Mouse (Mus musculus) erythroblast, embryonic 14.5 days (primary cell): ENCODE data around the gene Rae1. TPM values are rescaled to one million over a fixed set of nuclear protein-coding genes. Genes with fewer than 3 reads are reported as not detected.

ENCODE experiments used
- H3K27me3 ChIP-seq: 2 replicates; pipeline ENCODE4 v1.6.1; 2012; ENCODE audit warnings: inconsistent platforms; ENCODE audit not compliant: control insufficient read depth
- H3K36me3 ChIP-seq: 2 replicates; pipeline ENCODE4 v1.6.1; 2012; ENCODE audit warnings: mild to moderate bottlenecking, inconsistent platforms; ENCODE audit not compliant: control insufficient read depth
- H3K4me1 ChIP-seq: 2 replicates; pipeline ENCODE4 v1.6.1; 2012; ENCODE audit warnings: inconsistent platforms; ENCODE audit not compliant: control insufficient read depth
- H3K4me3 ChIP-seq: replicated peaks from 2 replicates; pipeline ENCODE3; 2012; ENCODE audit warnings: moderate library complexity, mild to moderate bottlenecking, inconsistent platforms
- H3K9me3 ChIP-seq: 2 replicates; pipeline ENCODE4 v1.6.1; 2012; ENCODE audit warnings: low read length, inconsistent platforms, mixed read lengths; ENCODE audit not compliant: control insufficient read depth
- GATA1 ChIP-seq: IDR thresholded peaks from 2 replicates; pipeline ENCODE4 v1.6.1; 2012; ENCODE audit warnings: low read length, inconsistent platforms, mixed read lengths
- TAL1 ChIP-seq: IDR thresholded peaks from 3 replicates; pipeline ENCODE4 v1.6.1; 2012; ENCODE audit warnings: low read length, inconsistent platforms, mixed read lengths
- polyA plus RNA-seq: library from polyadenylated mRNA; stranded (reverse); fragments of >175 nt; gene quantifications from 2 replicates; pipeline ENCODE4 v1.2.3, GENCODE M21; 2012

Rae1 gene
- polyA plus RNA-seq, result 3.4 and 3.7 TPM in 2 replicates

GRCm38 (mm10) chr2:172999630-173000284 lies at the start of gene Rae1:
TSS of gene Rae1 (plus strand) at chr2:173000117.
- peaks cover 38% of the 10 kb centered on the region for H3K36me3 ChIP-seq
- no peaks in the 10 kb centered on the region for H3K27me3 ChIP-seq
- no peak for TF ChIP-seq TAL1
- peaks cover 42% of the 10 kb centered on the region for H3K4me1 ChIP-seq
- peak within 1 kb of the TSS; percentile 88 for H3K4me3 ChIP-seq
- no peaks in the 10 kb centered on the region for H3K9me3 ChIP-seq

GRCm38 (mm10) chr2:172950119-172950676 lies 49.7 kb upstream of the Rae1 start:
- Histone ChIP-seq H3K9me3 (no peaks in the 10 kb centered on the region), H3K4me1 (no peaks in the 10 kb centered on the region), H3K27me3 (peaks cover 3% of the 10 kb centered on the region; the same call in 1 of the 2 replicates), H3K36me3 (no peaks in the 10 kb centered on the region), H3K4me3 (no peak overlapping the region)
- no peak for TF ChIP-seq TAL1
- no peak for TF ChIP-seq GATA1

- H3K36me3 ChIP-seq, result no peaks in the 10 kb centered on the region
- no peaks in the 10 kb centered on the region for H3K9me3 ChIP-seq
- no peak for TF ChIP-seq TAL1
- TF ChIP-seq GATA1, result no peak
- no peaks in the 10 kb centered on the region for H3K4me1 ChIP-seq
- no peak overlapping the region for H3K4me3 ChIP-seq
- peaks cover 3% of the 10 kb centered on the region; the same call in 1 of the 2 replicates for H3K27me3 ChIP-seq
Observed at GRCm38 (mm10) chr2:172950722-172951121, 49.2 kb upstream of the Rae1 start.

- H3K36me3 ChIP-seq, result no peaks in the 10 kb centered on the region
- no peaks in the 10 kb centered on the region for H3K9me3 ChIP-seq
- H3K27me3 ChIP-seq, result peaks cover 3% of the 10 kb centered on the region; the same call in 1 of the 2 replicates
- H3K4me1 ChIP-seq, result no peaks in the 10 kb centered on the region
- H3K4me3 ChIP-seq, result no peak overlapping the region
- no peak for TF ChIP-seq GATA1
- no peak for TF ChIP-seq TAL1
Observed at GRCm38 (mm10) chr2:172951976-172952375, 47.9 kb upstream of the Rae1 start.

GRCm38 (mm10) chr2:172958579-172958978 lies 41.3 kb upstream of the Rae1 start:
- TF ChIP-seq TAL1 (no peak), GATA1 (no peak)
- peaks cover 9% of the 10 kb centered on the region; the same call in 1 of the 2 replicates for H3K9me3 ChIP-seq

GRCm38 (mm10) chr2:172959006-172959768 lies 40.7 kb upstream of the Rae1 start:
- TF ChIP-seq TAL1 (no peak), GATA1 (no peak)
- no peaks in the 10 kb centered on the region for H3K27me3 ChIP-seq

More at GRCm38 (mm10) chr2:172958579-172958978, 41.3 kb upstream of the Rae1 start:
- Histone ChIP-seq H3K36me3 (no peaks in the 10 kb centered on the region), H3K4me1 (no peaks in the 10 kb centered on the region), H3K27me3 (no peaks in the 10 kb centered on the region), H3K4me3 (no peak overlapping the region)

GRCm38 (mm10) chr2:172960350-172960749 lies 39.6 kb upstream of the Rae1 start:
- H3K36me3 ChIP-seq, result no peaks in the 10 kb centered on the region
- H3K4me3 ChIP-seq, result no peak overlapping the region
- no peaks in the 10 kb centered on the region for H3K27me3 ChIP-seq
- no peaks in the 10 kb centered on the region for H3K4me1 ChIP-seq
- peaks cover 9% of the 10 kb centered on the region; the same call in 1 of the 2 replicates for H3K9me3 ChIP-seq
- no peak for TF ChIP-seq GATA1
- TF ChIP-seq TAL1, result no peak

More at GRCm38 (mm10) chr2:172959006-172959768, 40.7 kb upstream of the Rae1 start:
- Histone ChIP-seq H3K9me3 (peaks cover 9% of the 10 kb centered on the region; the same call in 1 of the 2 replicates), H3K36me3 (no peaks in the 10 kb centered on the region), H3K4me3 (no peak overlapping the region), H3K4me1 (no peaks in the 10 kb centered on the region)

- Histone ChIP-seq H3K4me3 (no peak overlapping the region), H3K4me1 (no peaks in the 10 kb centered on the region), H3K27me3 (no peaks in the 10 kb centered on the region), H3K9me3 (peaks cover 9% of the 10 kb centered on the region; the same call in 1 of the 2 replicates), H3K36me3 (no peaks in the 10 kb centered on the region)
- TF ChIP-seq TAL1, result no peak
- TF ChIP-seq GATA1, result no peak
Observed at GRCm38 (mm10) chr2:172961211-172961610, 38.7 kb upstream of the Rae1 start.

GRCm38 (mm10) chr2:172965249-172965648 lies 34.7 kb upstream of the Rae1 start:
- Histone ChIP-seq H3K27me3 (no peaks in the 10 kb centered on the region), H3K4me1 (no peaks in the 10 kb centered on the region), H3K4me3 (no peak overlapping the region), H3K9me3 (peaks cover 9% of the 10 kb centered on the region; the same call in 1 of the 2 replicates), H3K36me3 (no peaks in the 10 kb centered on the region)
- TF ChIP-seq GATA1, result no peak
- TF ChIP-seq TAL1, result no peak
